23 mouse cellular contexts compared by ENCODE assay signal in the genomic region with DNA sequence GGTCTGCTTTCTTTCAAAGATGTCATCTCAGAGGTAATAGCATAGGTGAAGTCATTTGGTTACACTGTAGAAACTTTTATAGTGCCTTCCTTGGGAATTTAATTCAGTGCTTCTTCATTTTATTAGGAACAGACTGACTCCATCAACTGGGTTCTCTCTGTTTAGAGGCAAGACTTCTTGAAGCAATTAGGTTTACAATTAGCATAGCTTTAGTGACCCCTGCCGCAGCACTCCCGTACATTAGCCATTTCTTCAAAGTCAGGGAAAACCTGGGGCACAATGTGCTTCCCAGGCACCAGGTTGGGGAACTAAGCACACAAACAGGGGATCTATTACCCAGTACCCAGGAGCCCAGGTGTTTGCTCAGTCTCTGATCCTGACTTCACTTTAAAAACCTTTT. TPM values are rescaled to one million over a fixed set of nuclear protein-coding genes. Genes with fewer than 3 reads are reported as not detected.
A peak's percentile ranks its signal among the peaks of the same experiment; 100 is the strongest.
DNase-seq lines count a peak whose midpoint lies in the region; ATAC-seq lines count a peak whose summit lies in the region.
"Had no signal": no experiment of that assay in that cellular context is flagged by ENCODE, and none has a peak within 500 bp of the region (broad histone marks: within the 10 kb centered on the region; RNA-seq: fewer than 3 reads in every experiment).

No protein-coding gene starts in this region.

- no peak overlapping the region for H3K9ac ChIP-seq in midbrain, embryonic 11.5 days (ENCODE audit: low read length)
- H3K9ac ChIP-seq in midbrain, embryonic 15.5 days, result no peak overlapping the region
- no peak overlapping the region for H3K9ac ChIP-seq in embryonic facial prominence, embryonic 11.5 days (replicated peaks; ENCODE audit: low read length)
- no peak overlapping the region for H3K9ac ChIP-seq in forebrain, embryonic 13.5 days
- H3K9ac ChIP-seq: embryonic facial prominence, embryonic 13.5 days; embryonic facial prominence, embryonic 15.5 days; forebrain, embryonic 12.5 days; forebrain, embryonic 15.5 days; forebrain, postnatal 0 days had no signal

- intact Hi-C loops in left cerebral cortex, postnatal 10 days (cut with DNase I), result loop anchor here (5.0 kb wide), 1 partner anchor 214 kb away; no protein-coding TSS in a partner anchor

- H3K9me3 ChIP-seq in midbrain, embryonic 11.5 days (ENCODE audit: control insufficient read depth, low read length), result no peaks in the 10 kb centered on the region
- H3K9me3 ChIP-seq in midbrain, embryonic 15.5 days, result no peaks in the 10 kb centered on the region
- H3K9me3 ChIP-seq in embryonic facial prominence, embryonic 11.5 days (replicated peaks; ENCODE audit: control insufficient read depth, low read length), result no peaks in the 10 kb centered on the region
- no peaks in the 10 kb centered on the region for H3K9me3 ChIP-seq in forebrain, embryonic 13.5 days (replicated peaks)
- H3K9me3 ChIP-seq: embryonic facial prominence, embryonic 13.5 days; embryonic facial prominence, embryonic 15.5 days; forebrain, embryonic 10.5 days; forebrain, embryonic 12.5 days; forebrain, embryonic 15.5 days had no signal

- DNase-seq in embryo, embryonic 11 days, result peak; percentile 49
- DNase-seq in embryo, embryonic 10 days (ENCODE audit: low spot score), result no peak
- DNase-seq in midbrain, embryonic 11.5 days (ENCODE audit: low spot score, missing footprints), result peak; percentile 85
- peak; percentile 74 for DNase-seq in embryonic facial prominence, embryonic 11.5 days (ENCODE audit: low spot score)
- DNase-seq in left cerebral cortex, postnatal 10 days (ENCODE audit: extremely low spot score in 1 of 2, low spot score in 2 of 2), result no peak
- DNase-seq: adrenal gland, postnatal 10 days; adrenal gland, postnatal 25 days; cerebellum, adult 11 months; cerebellum, adult 18-20 months; cerebellum, adult 8-10 months; cerebellum, adult 9-11 months; cerebellum, postnatal 14 days; cerebellum, postnatal 36 days; forebrain, postnatal 0 days had no signal

- H3K36me3 ChIP-seq in midbrain, embryonic 11.5 days (ENCODE audit: control insufficient read depth, insufficient read depth, low read length), result no peaks in the 10 kb centered on the region
- H3K36me3 ChIP-seq in midbrain, embryonic 15.5 days (replicated peaks), result no peaks in the 10 kb centered on the region
- H3K36me3 ChIP-seq in embryonic facial prominence, embryonic 11.5 days (replicated peaks; ENCODE audit: control insufficient read depth, insufficient read depth, low read depth, low read length), result no peaks in the 10 kb centered on the region
- no peaks in the 10 kb centered on the region for H3K36me3 ChIP-seq in forebrain, embryonic 13.5 days (ENCODE audit: poor library complexity, severe bottlenecking)
- H3K36me3 ChIP-seq: embryonic facial prominence, embryonic 13.5 days; embryonic facial prominence, embryonic 15.5 days; forebrain, embryonic 12.5 days; forebrain, embryonic 15.5 days had no signal

- H3K27ac ChIP-seq in midbrain, embryonic 11.5 days (ENCODE audit: low read depth, low read length), result no peak overlapping the region
- no peak overlapping the region for H3K27ac ChIP-seq in midbrain, embryonic 15.5 days
- no peak overlapping the region for H3K27ac ChIP-seq in embryonic facial prominence, embryonic 11.5 days (replicated peaks; ENCODE audit: low read depth, low read length)
- no peak overlapping the region for H3K27ac ChIP-seq in forebrain, embryonic 13.5 days
- H3K27ac ChIP-seq: embryonic facial prominence, embryonic 13.5 days; embryonic facial prominence, embryonic 15.5 days; forebrain, embryonic 10.5 days; forebrain, embryonic 12.5 days; forebrain, embryonic 15.5 days had no signal

- WGBS in midbrain, embryonic 11.5 days, result 42% methylated on average over 2 of the region's 2 CpGs
- WGBS in midbrain, embryonic 15.5 days, result 49% methylated on average over 2 of the region's 2 CpGs
- 18% methylated on average over 2 of the region's 2 CpGs for WGBS in embryonic facial prominence, embryonic 11.5 days
- WGBS in forebrain, embryonic 13.5 days, result 30% methylated on average over 2 of the region's 2 CpGs

- H3K4me1 ChIP-seq in midbrain, embryonic 11.5 days (ENCODE audit: control insufficient read depth, insufficient read depth, low read length), result peaks cover 29% of the 10 kb centered on the region
- H3K4me1 ChIP-seq in midbrain, embryonic 15.5 days, result peaks cover 27% of the 10 kb centered on the region
- 0 out of 2 replicates have a peak, but pooled peaks cover 2% of the 10 kb centered on the region for H3K4me1 ChIP-seq in embryonic facial prominence, embryonic 11.5 days (ENCODE audit: control insufficient read depth, insufficient read depth, low read length)
- H3K4me1 ChIP-seq in forebrain, embryonic 13.5 days, result peaks cover 56% of the 10 kb centered on the region

- H3K27me3 ChIP-seq in midbrain, embryonic 11.5 days (ENCODE audit: control insufficient read depth, insufficient read depth, low read length), result peaks cover 7% of the 10 kb centered on the region; the same call in 1 of the 2 replicates
- H3K27me3 ChIP-seq in midbrain, embryonic 15.5 days (replicated peaks), result no peaks in the 10 kb centered on the region
- peaks cover 2% of the 10 kb centered on the region; the same call in 1 of the 2 replicates for H3K27me3 ChIP-seq in embryonic facial prominence, embryonic 11.5 days (ENCODE audit: control insufficient read depth, insufficient read depth, low read length)
- H3K27me3 ChIP-seq in forebrain, embryonic 13.5 days, result peaks cover 46% of the 10 kb centered on the region
- H3K27me3 ChIP-seq: forebrain, embryonic 15.5 days had no signal

- H3K4me2 ChIP-seq in midbrain, embryonic 11.5 days, result no peak overlapping the region
- no peak overlapping the region for H3K4me2 ChIP-seq in midbrain, embryonic 15.5 days
- H3K4me2 ChIP-seq in embryonic facial prominence, embryonic 11.5 days (ENCODE audit: low read depth, low read length), result no peak overlapping the region
- H3K4me2 ChIP-seq in forebrain, embryonic 13.5 days, result no peak overlapping the region
- H3K4me2 ChIP-seq: embryonic facial prominence, embryonic 13.5 days; embryonic facial prominence, embryonic 15.5 days; forebrain, embryonic 12.5 days; forebrain, embryonic 15.5 days had no signal

- no peak overlapping the region for H3K4me3 ChIP-seq in midbrain, embryonic 11.5 days (ENCODE audit: low read depth, low read length)
- H3K4me3 ChIP-seq in midbrain, embryonic 15.5 days, result no peak overlapping the region
- no peak overlapping the region for H3K4me3 ChIP-seq in embryonic facial prominence, embryonic 11.5 days (ENCODE audit: low read depth, low read length)
- no peak overlapping the region for H3K4me3 ChIP-seq in forebrain, embryonic 13.5 days
- H3K4me3 ChIP-seq: embryonic facial prominence, embryonic 13.5 days; embryonic facial prominence, embryonic 15.5 days; erythroblast, embryonic 14.5 days; forebrain, embryonic 10.5 days; forebrain, embryonic 12.5 days; forebrain, embryonic 15.5 days had no signal

- ATAC-seq in midbrain, embryonic 11.5 days (ENCODE audit: low FRiP score), result no peak
- ATAC-seq in midbrain, embryonic 15.5 days (replicated peaks), result no peak
- 0 out of 2 replicates have a peak, but pooled peaks have one; percentile 11 for ATAC-seq in embryonic facial prominence, embryonic 11.5 days (replicated peaks; ENCODE audit: insufficient number of reproducible peaks, low FRiP score, low TSS enrichment, low read depth)
- ATAC-seq in forebrain, embryonic 13.5 days, result no peak
- ATAC-seq: forebrain, embryonic 15.5 days; forebrain, postnatal 0 days had no signal

RNA-seq across cellular contexts. Expression of a gene that starts 13.6 kb away (rescaled TPM):
- polyA plus RNA-seq in midbrain, embryonic 11.5 days (2014; fragmentation: Nextera tagmentation; extraction: Ambion mirVana), result 69.9 and 82.3 TPM in 2 replicates
- polyA plus RNA-seq in midbrain, embryonic 15.5 days (2015; fragmentation: Nextera tagmentation; extraction: Ambion mirVana), result 58.4 and 61.2 TPM in 2 replicates
- 56.1 and 57.3 TPM in 2 replicates for polyA plus RNA-seq in embryonic facial prominence, embryonic 11.5 days (2014; fragmentation: Nextera tagmentation; extraction: Ambion mirVana)
- total RNA-seq in left cerebral cortex, postnatal 10 days (2021), result 100 to 1,000 TPM; 146 to 153 TPM
- polyA plus RNA-seq in forebrain, embryonic 13.5 days (2015; fragmentation: Nextera tagmentation; extraction: Ambion mirVana), result 94.7 and 112 TPM in 2 replicates
- total RNA-seq: common myeloid progenitor, adult 5-6 weeks had no signal
- polyA plus RNA-seq: erythroblast, embryonic 14.5 days had no signal

Comparison
In these comparisons a context has a peak if more than half of its experiments do, and no peak if none do; other contexts are left out.
1. DNase-seq: peak in embryo, embryonic 11 days (single experiment), midbrain, embryonic 11.5 days (single experiment) and embryonic facial prominence, embryonic 11.5 days (single experiment); none in embryo, embryonic 10 days (single experiment) and left cerebral cortex, postnatal 10 days (0 of 2).